Mouse (Mus musculus) heart, embryonic 13.5 days (tissue): Measurements from ENCODE around the gene Brca1. TPM values are rescaled to one million over a fixed set of nuclear protein-coding genes. Genes with fewer than 3 reads are reported as not detected.

Experiments
- ATAC-seq: fragments of 200-750 bp; cut with Nextera tagmentation; 2 replicates; pipeline ENCODE4 v1.8.0; 2017; ENCODE audit warnings: moderate TSS enrichment; ENCODE audit not compliant: insufficient number of reproducible peaks, low FRiP score, low TSS enrichment; ENCODE audit errors: extremely low read depth
- H3K27ac ChIP-seq: fragments of 300-500 bp; sonication (generic); replicated peaks from 2 replicates; pipeline ENCODE4 v1.5.1; 2015; ENCODE audit warnings: moderate library complexity, mild to moderate bottlenecking, inconsistent platforms
- H3K27me3 ChIP-seq: fragments of 300-500 bp; sonication (generic); replicated peaks from 2 replicates; pipeline ENCODE4 v1.6.1; 2015; ENCODE audit warnings: mild to moderate bottlenecking, inconsistent platforms
- H3K36me3 ChIP-seq: fragments of 300-500 bp; sonication (generic); 2 replicates; pipeline ENCODE4 v1.6.1; 2015; ENCODE audit warnings: mild to moderate bottlenecking, inconsistent platforms
- H3K4me1 ChIP-seq: fragments of 300-500 bp; sonication (generic); 2 replicates; pipeline ENCODE4 v1.6.1; 2015; ENCODE audit warnings: inconsistent platforms
- H3K4me2 ChIP-seq: fragments of 300-500 bp; sonication (generic); 2 replicates; pipeline ENCODE4 v1.6.1; 2015; ENCODE audit warnings: inconsistent platforms, mild to moderate bottlenecking, moderate library complexity
- H3K4me3 ChIP-seq: fragments of 300-500 bp; sonication (generic); 2 replicates; pipeline ENCODE4 v1.5.1; 2015; ENCODE audit warnings: moderate library complexity, mild to moderate bottlenecking, inconsistent platforms
- H3K9ac ChIP-seq: fragments of 300-500 bp; sonication (generic); 2 replicates; pipeline ENCODE4 v1.6.1; 2015; ENCODE audit warnings: inconsistent platforms, mild to moderate bottlenecking, moderate library complexity
- H3K9me3 ChIP-seq: fragments of 300-500 bp; sonication (generic); 2 replicates; pipeline ENCODE4 v1.6.1; 2016; ENCODE audit warnings: inconsistent platforms
- WGBS: fragments of 180-500 bp; shearing (Covaris S2); methylation state at CpG from one replicate; pipeline ENCODE4 v1.1.7; 2015; ENCODE audit warnings: mixed read lengths; 5-methylcytosine and 5-hydroxymethylcytosine counted together
- polyA plus RNA-seq: library from polyadenylated mRNA; unstranded; fragments of >200 nt; fragmentation: Nextera tagmentation; extraction: Ambion mirVana; gene quantifications from 2 replicates; pipeline ENCODE4 v1.2.1, GENCODE M21; 2015

The Brca1 gene
- polyA plus RNA-seq, 1 experiment from 2014 or later = 5.5 TPM

- H3K9me3 ChIP-seq = no peaks in the 10 kb centered on the region
- H3K27me3 ChIP-seq = no peaks in the 10 kb centered on the region
- H3K9ac ChIP-seq = no peak overlapping the region
- H3K4me3 ChIP-seq = no peak overlapping the region
- peaks cover 8% of the 10 kb centered on the region for H3K4me1 ChIP-seq
- peaks cover 53% of the 10 kb centered on the region for H3K36me3 ChIP-seq
- WGBS = 50% methylated on average over 6 of the region's 6 CpGs
- no peak overlapping the region for H3K27ac ChIP-seq
- no peak overlapping the region for H3K4me2 ChIP-seq
- no peak for ATAC-seq
Observed at GRCm38 (mm10) chr11:101581081-101581764, 29.5 kb upstream of the Brca1 start.

- H3K4me3 ChIP-seq = no peak overlapping the region
- no peaks in the 10 kb centered on the region for H3K4me1 ChIP-seq
- peaks cover 99% of the 10 kb centered on the region for H3K36me3 ChIP-seq
- H3K9ac ChIP-seq = no peak overlapping the region
- no peak for ATAC-seq
- H3K9me3 ChIP-seq = no peaks in the 10 kb centered on the region
- H3K4me2 ChIP-seq = no peak overlapping the region
- 76% methylated on average over 6 of the region's 6 CpGs for WGBS
- H3K27me3 ChIP-seq = no peaks in the 10 kb centered on the region
- no peak overlapping the region for H3K27ac ChIP-seq
Observed at GRCm38 (mm10) chr11:101576116-101576515, 24.4 kb upstream of the Brca1 start.

GRCm38 (mm10) chr11:101568421-101568820 lies 16.7 kb upstream of the Brca1 start:
- WGBS = 83% methylated on average over 3 of the region's 3 CpGs
- ATAC-seq = no peak; the same call in 1 of the 2 replicates
- H3K9ac ChIP-seq = no peak overlapping the region

GRCm38 (mm10) chr11:101562391-101562790 lies 10.6 kb upstream of the Brca1 start:
- no peaks in the 10 kb centered on the region for H3K9me3 ChIP-seq
- H3K9ac ChIP-seq = no peak overlapping the region
- peaks cover 96% of the 10 kb centered on the region for H3K36me3 ChIP-seq
- no peak overlapping the region for H3K4me3 ChIP-seq
- H3K27ac ChIP-seq = no peak overlapping the region
- H3K27me3 ChIP-seq = no peaks in the 10 kb centered on the region
- WGBS = 31% methylated on average over 5 of the region's 5 CpGs
- H3K4me2 ChIP-seq = no peak overlapping the region
- ATAC-seq = no peak
- H3K4me1 ChIP-seq = peaks cover 3% of the 10 kb centered on the region; the same call in 1 of the 2 replicates

More at GRCm38 (mm10) chr11:101568421-101568820, 16.7 kb upstream of the Brca1 start:
- Histone ChIP-seq H3K4me3 (no peak overlapping the region), H3K4me2 (no peak overlapping the region), H3K27ac (no peak overlapping the region), H3K9me3 (no peaks in the 10 kb centered on the region), H3K36me3 (peaks cover 96% of the 10 kb centered on the region), H3K27me3 (no peaks in the 10 kb centered on the region), H3K4me1 (no peaks in the 10 kb centered on the region)

- Histone ChIP-seq H3K4me3 (no peak overlapping the region), H3K9me3 (no peaks in the 10 kb centered on the region), H3K36me3 (peaks cover 67% of the 10 kb centered on the region), H3K4me1 (peaks cover 18% of the 10 kb centered on the region), H3K27ac (no peak overlapping the region), H3K4me2 (no peak overlapping the region), H3K27me3 (no peaks in the 10 kb centered on the region), H3K9ac (no peak overlapping the region)
- no peak for ATAC-seq
- 86% methylated on average over 2 of the region's 2 CpGs for WGBS
Observed at GRCm38 (mm10) chr11:101556954-101557353, 5.2 kb upstream of the Brca1 start.

GRCm38 (mm10) chr11:101556541-101556940 lies 4.8 kb upstream of the Brca1 start:
- no peak overlapping the region for H3K4me2 ChIP-seq
- H3K9ac ChIP-seq = no peak overlapping the region
- 89% methylated on average over 7 of the region's 7 CpGs for WGBS
- H3K4me3 ChIP-seq = no peak overlapping the region
- H3K4me1 ChIP-seq = peaks cover 18% of the 10 kb centered on the region
- no peak overlapping the region for H3K27ac ChIP-seq
- H3K9me3 ChIP-seq = no peaks in the 10 kb centered on the region
- H3K36me3 ChIP-seq = peaks cover 63% of the 10 kb centered on the region
- no peak for ATAC-seq
- no peaks in the 10 kb centered on the region for H3K27me3 ChIP-seq

GRCm38 (mm10) chr11:101553354-101553930 lies 1.7 kb upstream of the Brca1 start:
- H3K4me2 ChIP-seq = peak overlapping the region; percentile 83
- no peaks in the 10 kb centered on the region for H3K9me3 ChIP-seq
- no peak for ATAC-seq
- peak overlapping the region; percentile 91 for H3K9ac ChIP-seq
- H3K36me3 ChIP-seq = peaks cover 37% of the 10 kb centered on the region
- 15% methylated on average over 8 of the region's 8 CpGs for WGBS
- no peaks in the 10 kb centered on the region for H3K27me3 ChIP-seq
- peaks cover 24% of the 10 kb centered on the region for H3K4me1 ChIP-seq
- H3K4me3 ChIP-seq = peak overlapping the region; percentile 72
- peak overlapping the region; percentile 89 for H3K27ac ChIP-seq

- no peaks in the 10 kb centered on the region for H3K9me3 ChIP-seq
- under 1% methylated on average over 37 of the region's 37 CpGs for WGBS
- ATAC-seq = peak; percentile 95
Observed at GRCm38 (mm10) chr11:101552476-101553300, 933 bp upstream of the Brca1 start.

GRCm38 (mm10) chr11:101548526-101548925 lies 3.2 kb downstream of the Brca1 start:
- ATAC-seq = no peak
- H3K9me3 ChIP-seq = no peaks in the 10 kb centered on the region
- peaks cover 12% of the 10 kb centered on the region for H3K4me1 ChIP-seq
- H3K27ac ChIP-seq = no peak overlapping the region
- no peak overlapping the region for H3K4me2 ChIP-seq
- H3K4me3 ChIP-seq = no peak overlapping the region
- H3K9ac ChIP-seq = no peak overlapping the region
- H3K27me3 ChIP-seq = no peaks in the 10 kb centered on the region
- peaks cover 31% of the 10 kb centered on the region for H3K36me3 ChIP-seq

More at GRCm38 (mm10) chr11:101552476-101553300, 933 bp upstream of the Brca1 start:
- H3K4me3 ChIP-seq = peak overlapping the region; percentile 72
- no peaks in the 10 kb centered on the region for H3K27me3 ChIP-seq
- H3K4me1 ChIP-seq = peaks cover 24% of the 10 kb centered on the region
- H3K36me3 ChIP-seq = peaks cover 37% of the 10 kb centered on the region
- peak overlapping the region; percentile 83 for H3K4me2 ChIP-seq
- peak overlapping the region; percentile 94 for H3K27ac ChIP-seq
- peak overlapping the region; percentile 91 for H3K9ac ChIP-seq

- H3K27ac ChIP-seq = no peak overlapping the region
- H3K4me2 ChIP-seq = no peak overlapping the region
- H3K36me3 ChIP-seq = peaks cover 49% of the 10 kb centered on the region
- WGBS = 70% methylated on average over 1 of the region's 1 CpGs
- no peaks in the 10 kb centered on the region for H3K9me3 ChIP-seq
- H3K4me1 ChIP-seq = peaks cover 6% of the 10 kb centered on the region
- no peak overlapping the region for H3K9ac ChIP-seq
- H3K27me3 ChIP-seq = no peaks in the 10 kb centered on the region
- no peak for ATAC-seq
- H3K4me3 ChIP-seq = no peak overlapping the region
Observed at GRCm38 (mm10) chr11:101544132-101544531, 7.6 kb downstream of the Brca1 start.

- no peaks in the 10 kb centered on the region for H3K9me3 ChIP-seq
- no peak overlapping the region for H3K27ac ChIP-seq
- peaks cover 6% of the 10 kb centered on the region for H3K4me1 ChIP-seq
- ATAC-seq = no peak
- H3K27me3 ChIP-seq = no peaks in the 10 kb centered on the region
- WGBS = 85% methylated on average over 9 of the region's 9 CpGs
- peaks cover 49% of the 10 kb centered on the region for H3K36me3 ChIP-seq
- H3K9ac ChIP-seq = no peak overlapping the region
- no peak overlapping the region for H3K4me3 ChIP-seq
- no peak overlapping the region for H3K4me2 ChIP-seq
Observed at GRCm38 (mm10) chr11:101543533-101543932, 8.2 kb downstream of the Brca1 start.
